Mouse (Mus musculus): ENCODE measurements at regions not wholly inside any gene's neighbourhood (a gene's known extent, or its start where the extent isn't known, plus 50 kb on each side); places are given as distances from the start of the nearest gene placed in this dataset.

DNA sequence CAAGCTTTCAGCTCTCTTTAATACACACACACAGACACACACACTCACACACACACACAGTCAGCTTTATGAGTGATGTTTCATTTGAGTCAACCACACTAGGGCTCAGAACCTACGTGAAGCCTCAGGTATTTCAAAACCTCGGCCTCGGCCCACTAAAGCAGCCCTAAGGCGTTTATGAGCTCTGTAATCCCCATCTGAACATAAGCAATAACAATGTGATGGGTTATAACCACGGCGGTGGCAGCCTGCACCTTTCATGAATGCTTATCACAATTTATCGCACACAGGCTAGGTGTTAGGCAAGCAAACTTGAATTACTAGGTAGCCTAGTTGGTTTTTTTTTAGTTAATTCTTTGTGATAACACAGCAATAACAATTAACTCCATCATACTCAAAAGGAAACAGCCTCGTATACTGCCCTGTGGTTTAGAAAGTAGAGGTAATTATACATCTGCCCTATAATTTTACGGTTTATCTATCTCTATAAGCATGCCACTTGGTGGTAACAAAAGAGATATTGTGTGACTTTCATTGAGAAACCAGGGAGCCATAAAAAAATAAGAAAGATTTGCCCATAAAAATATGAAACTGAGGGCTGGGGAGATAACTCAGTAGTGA lies 485.6 kb upstream of the 4930412O13Rik start:
- TF ChIP-seq CTCF (IDR thresholded peaks at IDR 0.05; ENCODE audit: low read depth, low read length) (no peak), POLR2A (IDR thresholded peaks at IDR 0.05; ENCODE audit: extremely low read depth, insufficient read depth, low read length) (no peak)
